Mouse (Mus musculus) kidney, adult 9 months (tissue): ENCODE measurements at regions not wholly inside any gene's neighbourhood (a gene's known extent, or its start where the extent isn't known, plus 50 kb on each side); places are given as distances from the start of the nearest gene placed in this dataset.
"Not testable (repeated sequence)": the region's sequence is repeated elsewhere in the genome, so short reads cannot be mapped to it uniquely, and the experiment has no call there.

Source experiments
- DNase-seq: peaks from one replicate; pipeline ENCODE4 v3.0.0; 2022

DNA sequence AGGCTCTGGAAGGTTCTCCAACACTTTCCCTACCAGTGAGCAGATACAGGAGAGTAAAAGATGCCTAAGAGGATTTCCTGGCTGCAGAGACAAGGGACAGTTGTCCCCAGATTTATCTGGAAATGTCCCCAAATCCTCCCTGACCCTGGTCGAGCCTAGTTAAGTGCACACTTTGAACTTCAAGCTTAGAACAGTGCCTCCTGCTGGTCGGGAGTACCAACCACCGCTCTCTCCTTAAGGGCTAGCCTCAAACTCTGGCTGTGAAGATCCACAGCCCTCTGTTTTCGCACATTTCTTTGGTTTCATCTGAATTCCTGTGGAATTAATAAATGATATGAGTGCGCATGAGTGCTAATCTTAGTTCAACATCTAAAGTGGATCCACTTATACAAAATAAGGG lies 146.1 kb upstream of the Sfswap start:
- DNase-seq = peak; percentile 24

DNA sequence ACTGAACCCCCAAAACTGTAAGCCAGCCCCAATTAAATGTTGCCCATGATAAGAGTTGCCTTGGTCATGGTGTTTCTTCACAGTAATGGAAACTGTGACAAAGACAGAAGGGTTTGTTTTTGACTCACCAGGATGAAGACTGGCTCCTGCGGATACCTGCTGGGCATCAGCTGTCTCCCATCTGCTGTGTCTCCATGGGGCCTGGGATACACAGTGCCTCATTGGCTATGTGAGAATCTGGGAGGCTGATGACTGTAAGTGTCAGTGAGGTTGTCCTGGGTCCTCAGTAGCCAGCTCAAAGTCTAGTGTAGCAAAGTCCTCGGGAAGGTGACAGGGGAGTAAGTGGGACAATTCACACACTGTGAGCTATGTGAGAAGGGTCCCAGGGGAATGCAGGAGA lies 139.5 kb upstream of the Sfswap start:
- no peak for DNase-seq

DNA sequence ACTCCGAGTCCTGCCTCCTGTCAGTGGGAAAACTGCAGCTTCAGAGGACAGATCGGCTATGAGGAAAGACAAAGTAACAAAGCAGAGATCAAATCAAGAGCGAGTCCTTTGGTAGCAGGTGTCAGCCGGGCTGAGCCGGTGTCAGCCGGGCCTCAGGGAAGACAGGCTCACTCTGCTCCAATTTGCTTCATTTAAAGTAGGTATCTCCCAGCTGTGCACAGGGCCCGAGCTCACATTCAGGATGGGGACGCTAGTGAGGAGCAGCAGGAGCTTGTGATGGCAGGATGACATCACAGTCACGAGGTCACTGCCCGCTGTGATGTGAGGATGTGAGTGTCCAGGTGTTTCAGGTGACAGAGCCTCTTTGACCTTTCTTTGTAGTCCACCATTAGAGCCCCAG lies 137.8 kb upstream of the Sfswap start:
- no peak for DNase-seq

DNA sequence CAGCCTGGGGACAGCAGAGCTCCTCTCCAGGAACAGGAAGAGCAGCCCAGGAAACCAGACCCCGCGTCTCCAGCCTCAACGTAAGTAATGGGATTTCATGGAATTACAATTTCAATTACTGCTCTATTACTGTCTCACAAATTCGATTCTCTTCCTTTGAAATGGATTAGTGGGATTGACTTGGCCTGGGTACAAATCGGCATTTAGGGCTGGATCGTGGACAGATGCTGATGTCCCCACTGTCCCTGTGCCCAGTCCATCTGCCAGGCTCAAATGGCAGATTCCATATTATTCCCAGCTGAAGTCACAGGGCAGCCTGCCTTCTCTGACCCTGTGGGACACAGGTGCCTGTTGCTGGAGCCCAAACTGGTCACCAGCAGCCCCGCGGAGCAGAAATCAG lies 136.0 kb upstream of the Sfswap start:
- DNase-seq = no peak

DNA sequence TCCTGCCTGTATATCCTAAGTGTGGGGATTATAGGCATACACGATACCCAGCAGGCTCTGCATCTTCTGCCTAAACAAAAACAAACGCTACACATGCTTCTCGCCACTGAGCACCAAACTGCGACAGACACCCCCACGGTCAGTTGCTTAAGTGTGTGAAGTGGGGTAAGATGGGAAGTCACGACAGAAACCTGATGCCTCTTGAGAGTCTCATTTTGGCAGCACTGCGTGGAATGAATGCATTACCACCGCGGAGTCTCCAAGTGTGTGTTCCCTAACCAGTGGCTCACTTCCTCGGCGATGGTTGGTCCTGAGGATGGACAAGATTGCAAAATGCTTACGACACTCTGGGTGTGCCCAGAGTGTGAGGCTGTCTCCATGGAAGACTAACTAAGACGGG lies 133.8 kb upstream of the Sfswap start:
- no peak for DNase-seq

DNA sequence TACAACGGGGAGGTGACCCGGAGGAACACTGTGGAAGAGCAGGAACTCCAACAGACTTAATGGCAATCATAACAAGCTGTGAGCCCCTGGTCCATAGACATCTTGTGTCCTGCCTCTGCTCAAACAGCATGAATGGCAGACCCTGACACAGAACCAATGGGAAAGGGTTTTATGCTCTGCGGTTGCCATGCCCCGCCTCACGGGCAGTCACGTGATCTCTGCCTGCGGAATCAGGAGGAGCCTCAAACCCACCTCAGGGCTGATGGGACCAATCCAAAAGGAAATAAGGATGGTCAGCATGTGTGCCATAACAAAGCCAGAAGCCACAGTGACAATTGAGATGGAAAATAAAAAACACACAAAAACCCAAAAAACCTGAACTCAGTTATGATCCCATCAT lies 120.2 kb upstream of the Sfswap start:
- DNase-seq = no peak

DNA sequence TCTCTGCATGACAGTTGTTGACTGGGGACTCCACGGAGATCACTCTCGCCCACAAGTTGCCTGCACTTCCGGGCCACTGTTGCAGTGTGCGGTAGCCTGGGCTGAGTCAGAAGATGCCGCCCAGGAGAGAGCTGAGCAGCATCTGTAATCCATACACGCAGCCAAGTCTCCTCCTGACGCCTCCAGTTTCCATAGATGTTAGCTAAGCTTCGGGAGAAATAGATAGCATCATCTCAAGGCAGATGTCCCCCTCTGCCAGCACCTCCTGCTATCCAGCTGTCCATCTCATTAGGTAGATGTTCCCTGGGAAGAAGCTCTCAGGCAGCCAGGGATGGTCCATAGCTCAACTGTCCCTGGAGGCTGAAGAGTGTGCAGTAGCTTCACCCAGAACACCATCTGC lies 116.0 kb upstream of the Sfswap start:
- no peak for DNase-seq

DNA sequence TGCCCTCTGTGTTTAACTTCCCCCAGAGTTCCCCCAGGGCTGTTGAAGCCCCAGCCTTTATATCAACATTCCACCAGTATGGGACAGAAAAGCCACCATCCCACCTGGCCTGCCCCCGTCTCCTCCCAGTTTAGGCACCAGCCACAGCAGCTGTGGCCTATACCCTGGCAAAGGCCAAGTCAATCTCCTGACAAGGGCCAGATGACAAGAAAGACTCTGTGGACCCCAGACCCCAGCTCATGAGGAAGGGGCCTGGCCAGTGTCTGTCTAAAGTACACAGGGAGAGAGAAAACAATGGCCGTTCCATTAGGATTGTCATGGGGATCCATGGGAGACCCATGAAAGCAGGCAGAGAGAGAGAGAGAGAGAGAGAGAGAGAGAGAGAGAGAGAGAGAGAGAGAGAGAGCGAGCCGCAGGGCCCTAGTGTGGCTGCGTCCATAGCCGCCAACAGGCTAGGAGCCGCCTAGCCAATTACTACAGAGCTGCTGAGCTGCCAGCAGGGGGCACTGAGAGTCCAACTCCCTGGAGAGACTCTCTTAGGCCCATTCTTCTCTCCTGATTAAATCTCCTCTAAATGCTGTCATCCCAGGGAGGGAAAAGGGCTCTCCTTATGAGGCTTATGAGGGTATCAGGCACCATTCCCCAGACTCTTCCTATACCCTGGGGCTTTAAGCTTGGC lies 114.9 kb upstream of the Sfswap start:
- not testable (repeated sequence) for DNase-seq

DNA sequence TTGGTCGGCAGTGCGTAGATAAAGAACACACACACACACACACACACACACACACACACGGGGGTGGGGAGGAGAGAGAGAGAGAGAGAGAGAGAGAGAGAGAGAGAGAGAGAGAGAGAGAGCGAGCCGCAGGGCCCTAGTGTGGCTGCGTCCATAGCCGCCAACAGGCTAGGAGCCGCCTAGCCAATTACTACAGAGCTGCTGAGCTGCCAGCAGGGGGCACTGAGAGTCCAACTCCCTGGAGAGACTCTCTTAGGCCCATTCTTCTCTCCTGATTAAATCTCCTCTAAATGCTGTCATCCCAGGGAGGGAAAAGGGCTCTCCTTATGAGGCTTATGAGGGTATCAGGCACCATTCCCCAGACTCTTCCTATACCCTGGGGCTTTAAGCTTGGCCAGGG lies 114.3 kb upstream of the Sfswap start:
- not testable (repeated sequence) for DNase-seq

DNA sequence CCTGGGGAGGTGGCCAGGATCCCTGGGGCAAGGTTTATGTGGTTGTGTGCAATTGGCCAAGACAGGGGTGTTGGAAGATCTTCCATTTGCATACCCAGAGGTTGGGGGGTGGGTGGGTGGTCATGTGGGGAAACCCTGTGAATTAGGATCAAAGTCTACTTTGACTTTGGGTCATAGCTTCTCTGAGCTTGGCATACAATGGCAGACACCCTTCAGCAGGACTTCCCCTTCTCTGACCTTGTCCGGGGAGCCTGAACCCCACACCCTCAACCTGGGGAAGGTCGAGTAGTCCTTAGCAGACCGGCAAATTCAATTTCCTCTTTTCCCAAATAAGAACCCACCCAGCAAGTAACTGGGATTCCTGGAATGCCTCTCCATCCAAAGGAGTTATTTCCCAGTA lies 113.7 kb upstream of the Sfswap start:
- no peak for DNase-seq

DNA sequence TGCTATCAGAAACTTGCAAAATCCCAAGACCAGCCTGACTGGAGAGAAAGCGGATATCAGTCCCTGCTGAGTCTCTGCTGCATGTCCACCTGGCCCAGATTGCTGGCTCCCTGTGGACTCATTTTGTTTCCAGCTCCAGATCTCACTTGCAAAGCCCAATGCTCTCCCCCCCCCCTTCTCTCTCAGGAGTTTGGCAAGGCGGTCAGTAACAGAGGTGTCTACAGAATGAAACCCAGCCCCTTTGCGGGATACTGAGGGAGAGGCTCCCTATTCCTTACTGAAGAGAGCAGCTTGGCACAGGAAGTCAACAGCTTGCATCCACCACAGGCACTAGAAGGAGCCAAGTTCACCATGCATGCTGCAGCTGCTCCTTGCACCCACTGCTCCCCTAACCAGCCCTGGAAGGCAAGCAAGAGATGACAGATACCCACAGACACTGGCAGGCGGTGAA lies 110.1 kb upstream of the Sfswap start:
- DNase-seq = no peak

DNA sequence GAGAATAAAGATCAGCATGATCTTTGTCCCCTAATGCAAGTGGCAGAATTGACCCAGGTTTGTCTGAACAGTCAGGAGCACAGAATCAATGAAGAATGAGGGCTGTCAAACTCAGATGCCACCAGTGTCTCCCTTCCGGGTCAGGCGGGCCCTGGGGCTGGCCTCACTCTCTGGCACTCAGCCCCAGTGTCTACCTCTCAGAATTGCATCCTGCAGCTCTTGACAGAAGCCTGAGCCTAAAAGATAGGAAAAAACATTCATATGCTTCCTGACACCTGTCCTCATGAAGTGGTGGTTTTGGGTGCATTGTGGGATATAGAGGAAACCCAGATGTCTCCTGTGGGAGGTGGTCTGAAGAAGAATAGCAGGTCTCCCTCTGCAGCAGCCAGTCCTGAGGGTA lies 107.9 kb upstream of the Sfswap start:
- DNase-seq = no peak

DNA sequence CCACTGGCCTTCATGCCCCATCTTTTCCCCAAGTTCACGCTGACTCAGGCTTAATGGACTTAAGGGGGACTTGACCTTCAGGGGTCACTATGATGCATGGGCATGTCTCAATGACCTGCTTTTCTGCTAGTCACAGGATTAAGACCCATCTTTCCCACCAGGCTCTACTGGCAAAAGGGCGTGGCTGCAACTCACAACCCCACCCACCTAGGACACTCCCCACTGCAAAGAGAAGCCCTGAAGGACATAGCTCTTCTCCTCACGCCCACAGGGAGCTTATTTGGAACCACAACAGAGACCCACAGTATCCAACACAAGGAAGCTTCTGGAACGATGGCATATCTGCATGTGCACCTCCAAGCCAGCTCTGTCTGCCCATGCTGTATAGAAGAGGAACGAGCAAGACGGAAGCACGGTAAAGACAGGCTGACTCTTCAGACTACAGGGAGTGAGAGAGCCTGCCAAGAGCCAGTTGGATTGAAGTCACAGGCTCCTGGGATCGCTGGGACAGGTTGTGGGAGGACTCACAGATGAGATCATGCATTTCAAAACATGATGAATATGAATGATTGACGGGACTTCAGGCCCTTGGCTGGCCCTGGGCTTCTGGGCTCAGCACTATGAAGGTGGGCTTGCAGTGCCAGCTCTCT lies 107.3 kb upstream of the Sfswap start:
- no peak for DNase-seq

DNA sequence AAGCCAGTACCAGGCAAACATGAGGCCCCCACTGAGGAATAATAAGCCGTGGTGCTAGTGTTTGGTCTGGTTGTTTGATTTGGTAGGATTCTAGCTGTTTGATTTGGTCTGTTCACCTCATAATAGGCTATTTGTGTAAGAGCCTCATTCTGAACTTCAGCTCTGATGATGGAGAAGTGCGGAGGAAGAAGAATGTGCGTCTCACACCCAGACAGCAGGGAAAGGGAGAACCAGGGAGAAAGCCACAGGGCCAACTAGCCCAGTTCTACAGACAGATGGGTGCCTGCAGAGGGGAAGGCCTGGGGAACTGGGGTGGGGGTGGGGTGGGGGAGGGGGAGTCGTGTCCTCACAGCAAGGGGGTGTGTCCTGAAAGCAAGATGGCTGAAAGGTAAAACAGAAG lies 106.6 kb upstream of the Sfswap start:
- no peak for DNase-seq

DNA sequence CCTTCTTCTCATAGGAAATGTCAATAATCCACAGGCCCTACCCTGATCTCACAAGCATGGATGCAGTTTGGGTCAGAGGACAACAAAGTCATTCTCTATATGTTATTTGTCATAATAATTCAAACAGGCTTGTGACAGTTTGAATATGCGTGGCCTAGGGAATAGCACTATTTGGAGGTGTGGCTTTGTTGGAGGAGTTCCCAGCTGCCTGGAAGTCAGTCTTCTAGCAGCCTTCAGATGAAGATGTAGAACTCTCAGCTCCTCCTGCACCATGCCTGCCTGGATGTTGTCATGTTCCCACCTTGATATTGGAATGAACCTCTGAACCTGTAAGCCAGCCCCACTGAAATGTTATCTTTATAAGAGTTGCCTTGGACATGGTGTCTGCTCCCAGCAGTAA lies 103.7 kb upstream of the Sfswap start:
- no peak for DNase-seq

DNA sequence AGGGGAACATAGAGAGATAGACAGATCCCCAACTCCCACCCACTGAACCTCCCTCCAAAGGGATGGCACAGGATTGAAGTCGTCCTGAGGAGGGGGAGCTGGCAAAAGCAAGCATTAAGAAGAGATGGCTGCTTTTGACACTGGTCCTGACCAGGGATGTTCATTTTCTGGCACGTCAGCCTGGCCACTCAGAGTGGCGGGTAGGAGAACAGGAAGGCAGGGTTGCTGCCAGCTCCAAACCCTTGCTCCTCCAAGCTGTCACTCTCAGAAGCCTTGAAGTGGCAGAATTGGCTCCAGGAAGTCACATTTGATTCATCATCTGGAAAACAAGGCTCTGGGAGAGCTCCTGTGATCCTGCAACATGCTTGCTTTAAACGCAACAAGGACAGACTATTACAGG lies 94.8 kb upstream of the Sfswap start:
- DNase-seq = no peak

DNA sequence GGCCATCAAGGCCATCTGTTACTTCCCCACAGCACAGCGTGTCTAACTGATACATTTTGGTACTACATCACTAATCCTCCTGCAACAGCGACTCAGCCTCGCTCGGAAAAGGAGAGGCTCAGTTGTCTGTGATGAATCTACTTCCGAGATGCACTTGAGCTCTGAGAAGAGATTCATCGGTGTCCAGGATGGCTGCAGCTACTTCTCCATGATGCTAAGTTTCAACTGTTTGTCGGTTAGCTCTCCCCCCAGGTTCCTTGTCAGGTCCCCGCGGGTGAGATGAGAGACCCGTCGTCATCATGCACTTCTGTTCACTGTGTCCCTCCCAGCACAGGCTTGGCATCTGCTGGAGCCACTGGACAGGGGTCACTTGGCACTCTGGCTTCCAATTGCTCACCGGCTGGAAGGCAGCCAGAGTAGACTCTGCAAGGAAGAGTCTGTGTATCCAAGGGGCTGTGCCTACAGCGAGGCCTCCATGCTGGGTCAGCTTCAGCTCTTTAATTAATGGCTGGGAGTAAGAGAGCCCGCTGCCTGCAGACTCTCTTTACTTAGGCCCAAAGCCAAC lies 91.5 kb upstream of the Sfswap start:
- peak; percentile 61 for DNase-seq

DNA sequence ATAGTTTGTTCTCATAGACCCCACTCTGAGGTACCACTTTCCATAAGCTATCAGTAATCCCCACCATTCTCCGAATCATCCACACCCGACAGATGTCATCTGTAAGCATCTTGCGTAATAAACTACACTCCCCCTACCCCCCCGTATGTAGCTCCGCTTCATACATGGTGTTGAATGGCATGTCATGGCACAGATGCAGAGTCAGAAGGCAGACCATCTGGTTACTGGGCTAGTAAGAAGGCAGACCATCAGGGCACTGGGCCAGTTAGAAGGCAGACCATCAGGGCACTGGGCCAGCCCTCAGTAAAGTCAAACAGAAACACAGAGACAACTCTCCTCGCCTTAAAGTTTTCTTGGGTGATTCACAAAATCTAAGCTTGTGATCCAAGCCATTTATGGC lies 88.9 kb upstream of the Sfswap start:
- no peak for DNase-seq

DNA sequence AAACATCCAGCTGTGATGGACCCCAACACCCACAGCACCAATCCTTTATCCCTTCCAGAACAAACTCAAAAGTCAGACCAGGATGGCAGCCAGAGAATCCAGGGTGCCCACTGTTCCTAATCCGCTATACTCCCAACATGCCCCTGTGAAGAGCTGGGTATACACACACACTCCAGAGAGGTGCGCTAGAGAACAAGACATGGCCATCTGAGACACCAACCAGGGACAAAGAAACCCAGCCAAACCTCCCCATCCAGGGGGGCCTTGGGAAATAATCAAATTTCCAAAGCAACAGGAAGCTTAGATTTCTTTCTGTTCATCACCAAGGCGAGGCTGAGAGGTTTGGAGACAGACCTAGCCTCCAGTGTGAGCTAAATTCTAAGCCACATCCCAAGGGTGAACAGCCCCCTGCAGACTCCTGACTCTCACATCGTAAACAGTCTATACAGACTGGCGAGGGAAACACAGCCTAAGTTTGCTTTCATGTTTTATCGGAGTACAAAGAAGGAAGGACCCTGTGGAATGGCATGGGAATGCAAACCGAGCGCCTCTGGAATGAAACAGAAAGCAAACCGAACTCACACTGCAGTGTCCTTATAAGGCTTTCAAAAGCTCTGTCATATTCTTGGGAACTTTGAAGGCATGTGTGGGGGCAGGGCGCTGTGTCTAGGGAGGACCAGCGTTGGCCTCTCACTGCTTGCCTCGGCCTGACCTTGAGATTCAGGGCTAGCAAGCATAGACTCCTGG lies 85.9 kb upstream of the Sfswap start:
- peak; percentile 28 for DNase-seq

DNA sequence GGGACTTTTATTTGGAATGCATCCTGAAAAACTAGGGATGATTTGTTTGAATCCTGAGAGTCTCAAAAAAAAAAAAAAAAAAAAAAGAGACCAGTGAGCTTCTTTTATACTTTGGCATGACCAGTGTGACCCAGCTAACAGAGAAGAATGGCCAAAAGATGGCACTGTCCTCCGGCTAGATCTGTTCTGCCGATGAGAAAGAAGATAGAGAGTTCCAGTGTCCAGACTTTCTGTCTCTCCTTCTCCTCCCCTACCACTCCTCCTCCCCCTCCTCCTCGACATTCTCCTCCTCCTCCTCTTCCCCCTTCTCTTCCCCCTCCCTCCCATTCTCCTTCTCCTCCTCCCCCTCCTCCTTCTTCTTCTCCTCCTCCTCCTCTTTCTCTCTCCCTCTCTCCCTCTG lies 84.6 kb upstream of the Sfswap start:
- peak; percentile 40 for DNase-seq

DNA sequence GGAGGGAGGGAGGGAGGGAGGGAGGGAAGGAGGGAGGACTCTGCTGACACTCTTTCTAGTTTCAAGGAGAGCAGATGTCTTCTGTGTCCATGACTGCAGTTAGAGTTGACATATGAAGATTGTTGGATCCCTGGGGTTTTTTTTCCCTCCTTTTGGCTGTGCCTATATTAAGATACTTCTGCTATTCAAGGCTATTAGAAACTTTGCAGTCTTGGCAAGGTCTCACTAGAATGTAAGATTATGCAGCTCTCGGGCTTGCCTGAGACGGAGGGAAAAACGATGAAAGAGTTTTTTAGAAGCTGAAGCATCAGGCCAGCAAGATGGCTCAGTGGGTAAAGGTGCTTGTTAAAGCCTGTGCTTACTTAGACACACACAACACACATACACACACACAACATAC lies 83.5 kb upstream of the Sfswap start:
- DNase-seq = no peak

DNA sequence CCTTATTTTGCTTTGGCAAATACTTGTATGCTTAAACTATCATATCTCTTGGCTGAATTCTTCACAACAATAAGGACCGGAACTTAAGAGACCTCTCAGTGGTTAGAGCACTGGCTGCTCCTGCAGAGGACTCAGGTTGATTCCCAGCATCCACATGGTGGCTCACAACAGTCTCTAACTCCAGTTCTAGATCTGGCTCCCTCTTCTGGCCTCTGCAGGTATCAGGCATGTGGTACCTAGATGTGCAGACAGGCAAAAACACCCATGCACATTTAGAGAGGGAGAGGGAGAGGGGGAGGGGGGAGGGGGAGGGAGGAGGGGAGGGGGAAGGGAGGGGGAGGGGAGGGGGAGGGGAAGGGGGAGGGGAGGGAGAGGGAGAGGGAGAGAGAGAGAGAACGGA lies 80.0 kb upstream of the Sfswap start:
- DNase-seq = no peak

DNA sequence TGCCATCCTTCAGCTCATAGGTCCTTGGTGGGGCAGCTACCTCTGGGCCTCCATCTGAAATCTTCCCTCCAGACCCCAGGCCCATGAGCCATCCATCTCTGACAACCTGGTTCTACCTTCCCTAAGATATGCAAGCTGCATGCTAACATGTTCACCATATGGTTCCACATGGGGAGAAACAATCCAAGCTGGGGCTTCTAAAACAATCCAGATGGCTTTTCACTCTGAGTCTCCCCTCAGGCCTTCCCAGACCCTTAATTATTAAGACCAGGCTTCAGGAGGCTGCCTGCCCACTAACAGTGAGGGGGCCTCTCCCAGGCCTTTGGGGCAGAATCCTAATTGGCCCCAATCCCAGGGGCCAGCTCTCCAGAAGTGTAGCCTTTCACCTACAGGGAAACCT lies 71.1 kb upstream of the Sfswap start:
- DNase-seq = no peak

DNA sequence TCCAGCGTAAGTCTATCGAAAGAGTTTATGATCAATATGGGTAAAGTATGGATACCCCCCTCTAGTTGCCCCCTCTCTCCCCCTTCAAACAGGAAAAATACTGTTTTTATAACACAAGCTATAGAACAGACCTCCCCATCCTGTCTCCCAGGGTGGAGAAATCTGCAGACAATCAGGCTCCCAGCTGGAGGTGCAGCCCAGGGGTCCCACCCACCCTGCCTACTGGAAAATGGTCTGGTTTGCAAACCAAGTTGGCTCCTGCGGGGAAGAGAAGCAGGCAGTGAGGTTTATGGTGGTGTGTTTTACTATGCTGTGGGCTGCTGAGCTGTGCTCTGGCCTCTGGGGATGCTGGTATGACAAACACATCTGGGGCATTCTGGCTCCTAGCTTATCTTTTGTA lies 70.7 kb upstream of the Sfswap start:
- no peak for DNase-seq
